Mouse (Mus musculus) macrophage (primary cell): ENCODE measurements around the gene Mfsd10. TPM values are rescaled to one million over a fixed set of nuclear protein-coding genes. Genes with fewer than 3 reads are reported as not detected.

Source experiments
- H3K27ac ChIP-seq: fragments of 350-480 bp; formaldehyde crosslinking; 2 replicates; pipeline ENCODE4 v1.9.0; 2021
- H3K36me3 ChIP-seq: fragments of 350-480 bp; formaldehyde crosslinking; 2 replicates; pipeline ENCODE4 v1.9.0; 2021; ENCODE audit errors: inconsistent target
- H3K4me3 ChIP-seq: fragments of 350-480 bp; formaldehyde crosslinking; 2 replicates; pipeline ENCODE4 v1.9.0; 2021; ENCODE audit errors: inconsistent target
- H3K79me2 ChIP-seq: fragments of 350-480 bp; formaldehyde crosslinking; 2 replicates; pipeline ENCODE4 v1.9.0; 2021; ENCODE audit errors: inconsistent target
- WGBS: methylation state at CpG from one replicate; pipeline ENCODE4 v1.1.7; 2026; ENCODE audit warnings: inconsistent platforms; ENCODE audit not compliant: missing documents; 5-methylcytosine and 5-hydroxymethylcytosine counted together
- polyA plus RNA-seq: library from polyadenylated mRNA; stranded (reverse); fragments of 250-400 nt; gene quantifications from 3 replicates; pipeline ENCODE4 v1.2.4, GENCODE M21; 2018; ENCODE audit warnings: inconsistent platforms

The Mfsd10 gene
- polyA plus RNA-seq, 1 experiment from 2014 or later = 19.4 TPM

GRCm38 (mm10) chr5:34587881-34588280, 49.1 kb downstream of the Mfsd10 start:
- WGBS = 92% methylated on average over 5 of the region's 5 CpGs
- Histone ChIP-seq H3K27ac (no peak overlapping the region), H3K79me2 (peaks cover 90% of the 10 kb centered on the region), H3K4me3 (no peak overlapping the region), H3K36me3 (no peaks in the 10 kb centered on the region)

- Histone ChIP-seq H3K79me2 (peaks cover 100% of the 10 kb centered on the region), H3K36me3 (no peaks in the 10 kb centered on the region), H3K4me3 (no peak overlapping the region), H3K27ac (no peak overlapping the region)
- WGBS = 90% methylated on average over 5 of the region's 5 CpGs
These were observed 51.8 kb downstream of the Mfsd10 start for GRCm38 (mm10) chr5:34585216-34585615.

Other genes with a start within 250 kb of the Mfsd10 start
- 20.0 to 28.2 TPM (median 24.5 TPM) in 3 replicates for gene Tnip2, start 123.2 kb downstream of the Mfsd10 start, polyA plus RNA-seq
- 112 to 135 TPM (median 116 TPM) in 3 replicates for gene Sh3bp2, start 111.4 kb downstream of the Mfsd10 start, polyA plus RNA-seq
- gene Add1, start 63.5 kb downstream of the Mfsd10 start, polyA plus RNA-seq = 107 to 147 TPM (median 116 TPM) in 3 replicates
- gene Nop14, start 22.9 kb upstream of the Mfsd10 start, polyA plus RNA-seq = 19.8 to 48.1 TPM (median 37.4 TPM) in 3 replicates
- gene Grk4, start 23.2 kb upstream of the Mfsd10 start, polyA plus RNA-seq = 1.6 to 2.2 TPM (median 2.0 TPM) in 3 replicates
- 14.2 to 24.1 TPM (median 20.6 TPM) in 3 replicates for gene Htt, start 124.5 kb upstream of the Mfsd10 start, polyA plus RNA-seq